In the genomic region with DNA sequence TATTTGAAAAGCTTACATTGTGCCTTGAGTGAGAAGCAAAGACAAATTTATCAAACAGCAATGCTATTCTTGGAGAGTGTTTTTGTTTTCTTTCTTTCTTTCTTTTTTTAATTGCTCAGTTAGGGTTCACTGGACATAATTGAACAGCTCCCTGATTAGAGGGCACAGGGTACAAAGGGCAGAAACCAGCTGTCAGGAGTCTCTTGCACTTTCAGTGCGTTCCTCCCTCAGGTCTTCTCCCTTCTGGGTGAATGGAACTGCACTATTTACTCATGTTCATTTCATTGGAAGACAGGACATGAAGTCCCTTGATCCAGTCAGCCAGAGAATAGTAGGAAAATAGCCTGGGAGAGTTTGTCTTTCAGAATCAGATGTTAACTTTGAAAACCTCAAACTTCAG, we compare ENCODE assay signal across 28 mouse cellular contexts.
DNase-seq lines count a peak whose midpoint lies in the region; ATAC-seq lines count a peak whose summit lies in the region.
"Had no signal": no experiment of that assay in that cellular context is flagged by ENCODE, and none has a peak within 500 bp of the region (broad histone marks: within the 10 kb centered on the region; RNA-seq: fewer than 3 reads in every experiment).

No protein-coding gene starts in this region.

- H3K27me3 ChIP-seq in kidney, embryonic 15.5 days, result no peaks in the 10 kb centered on the region
- H3K27me3 ChIP-seq: forebrain, embryonic 13.5 days; heart, embryonic 15.5 days; intestine, embryonic 15.5 days; limb, embryonic 12.5 days; liver, embryonic 12.5 days; stomach, embryonic 15.5 days had no signal

- no peaks in the 10 kb centered on the region for H3K4me1 ChIP-seq in kidney, embryonic 15.5 days
- H3K4me1 ChIP-seq: forebrain, embryonic 13.5 days; heart, embryonic 10.5 days; heart, embryonic 15.5 days; intestine, embryonic 15.5 days; limb, embryonic 12.5 days; liver, embryonic 12.5 days; stomach, embryonic 15.5 days had no signal

- WGBS in kidney, embryonic 15.5 days, result 24% methylated on average over 1 of the region's 1 CpGs

- H3K36me3 ChIP-seq in kidney, embryonic 15.5 days, result no peaks in the 10 kb centered on the region
- H3K36me3 ChIP-seq: heart, embryonic 10.5 days; heart, embryonic 15.5 days; intestine, embryonic 15.5 days; limb, embryonic 12.5 days; liver, embryonic 12.5 days; stomach, embryonic 15.5 days had no signal

- no peak overlapping the region for H3K27ac ChIP-seq in kidney, embryonic 15.5 days
- H3K27ac ChIP-seq: forebrain, embryonic 13.5 days; heart, embryonic 10.5 days; heart, embryonic 15.5 days; intestine, embryonic 15.5 days; left cerebral cortex, adult 2 months; limb, embryonic 12.5 days; liver, embryonic 12.5 days; macrophage; stomach, embryonic 15.5 days had no signal

- no peak overlapping the region for H3K4me2 ChIP-seq in kidney, embryonic 15.5 days
- H3K4me2 ChIP-seq: forebrain, embryonic 13.5 days; heart, embryonic 15.5 days; intestine, embryonic 15.5 days; limb, embryonic 12.5 days; liver, embryonic 12.5 days; stomach, embryonic 15.5 days had no signal

- H3K4me3 ChIP-seq in kidney, embryonic 15.5 days (replicated peaks), result no peak overlapping the region
- H3K4me3 ChIP-seq: forebrain, embryonic 13.5 days; heart, embryonic 10.5 days; heart, embryonic 15.5 days; intestine, embryonic 15.5 days; left cerebral cortex, adult 2 months; limb, embryonic 12.5 days; liver, embryonic 12.5 days; stomach, embryonic 15.5 days had no signal

- DNase-seq in kidney, adult 11 months, result peak; percentile 52
- peak; percentile 23 for DNase-seq in kidney, adult 18-20 months
- DNase-seq in kidney, postnatal 25 days, result peak; percentile 51 to 62
- DNase-seq in cerebellum, postnatal 14 days, result no peak
- DNase-seq in layer of hippocampus, adult 8-10 months (ENCODE audit: low spot score in 2 of 2), result no peak
- DNase-seq: adrenal gland, adult 8-10 months; B cell, adult 2 months; cerebellum, adult 2 months; cerebellum, postnatal 36 days; gastrocnemius, postnatal 14 days; heart, adult 11 months; liver, postnatal 0 days; midbrain, embryonic 14.5 days; right cerebral cortex, postnatal 25 days had no signal

- H3K9ac ChIP-seq in kidney, embryonic 15.5 days, result no peak overlapping the region
- H3K9ac ChIP-seq: forebrain, embryonic 13.5 days; heart, embryonic 15.5 days; intestine, embryonic 15.5 days; limb, embryonic 12.5 days; liver, embryonic 12.5 days; liver, postnatal 0 days; stomach, embryonic 15.5 days had no signal

- ATAC-seq in kidney, embryonic 15.5 days (replicated peaks; ENCODE audit: low FRiP score), result peak; percentile 91
- no peak for ATAC-seq in frontal cortex, adult (ENCODE audit: low TSS enrichment)
- ATAC-seq: activated CD4-positive, CD25-positive, alpha-beta regulatory T cell, adult 4 months; forebrain, embryonic 13.5 days; hindbrain, embryonic 16.5 days; intestine, embryonic 15.5 days; liver, embryonic 12.5 days; liver, postnatal 0 days; lung, postnatal 0 days had no signal

- H3K9me3 ChIP-seq in kidney, embryonic 15.5 days (replicated peaks), result no peaks in the 10 kb centered on the region
- H3K9me3 ChIP-seq: forebrain, embryonic 13.5 days; heart, embryonic 10.5 days; heart, embryonic 15.5 days; intestine, embryonic 15.5 days; limb, embryonic 12.5 days; liver, embryonic 12.5 days; stomach, embryonic 15.5 days had no signal

Comparison
In these comparisons a context has a peak if more than half of its experiments do, and no peak if none do; other contexts are left out.
1. DNase-seq: peak in kidney, adult 11 months (single experiment), kidney, adult 18-20 months (single experiment) and kidney, postnatal 25 days (2 of 2); none in cerebellum, postnatal 14 days (0 of 2) and layer of hippocampus, adult 8-10 months (0 of 2).